In genomic region chr3:51359558-51360307, GRCm38 (mm10) we compare ENCODE assay signal across 7 mouse cellular contexts. TPM values are rescaled to one million over a fixed set of nuclear protein-coding genes. Genes with fewer than 3 reads are reported as not detected.
DNase-seq lines count a peak whose midpoint lies in the region; ATAC-seq and TF ChIP-seq lines count a peak whose summit lies in the region.

No protein-coding gene starts in this region.

- ATAC-seq in liver, embryonic 14.5 days (ENCODE audit: insufficient read depth) = no peak

- H3K27ac ChIP-seq in hindbrain, embryonic 10.5 days = no peak overlapping the region
- no peak overlapping the region for H3K27ac ChIP-seq in liver, embryonic 14.5 days

- 0 out of 2 replicates have a peak, but pooled peaks have one; percentile 2 for TF ChIP-seq EP300 in liver, embryonic 14.5 days (IDR thresholded peaks at IDR 0.05; ENCODE audit: low read depth)

- H3K9me3 ChIP-seq in hindbrain, embryonic 10.5 days = no peaks in the 10 kb centered on the region
- no peaks in the 10 kb centered on the region for H3K9me3 ChIP-seq in liver, embryonic 14.5 days (ENCODE audit: control insufficient read depth, low read length)

- H3K36me3 ChIP-seq in hindbrain, embryonic 10.5 days = no peaks in the 10 kb centered on the region
- H3K36me3 ChIP-seq in liver, embryonic 14.5 days (replicated peaks; ENCODE audit: control insufficient read depth, insufficient read depth, low read depth) = no peaks in the 10 kb centered on the region

- intact Hi-C loops in left cerebral cortex, postnatal 36 days (cut with DNase I) = no loop called here

- peak overlapping the region; percentile 59 for H3K4me3 ChIP-seq in hindbrain, embryonic 10.5 days
- peak overlapping the region; percentile 14 to 67 for H3K4me3 ChIP-seq in liver, embryonic 14.5 days (ENCODE audit: insufficient read depth in 1 of 2, low read depth in 2 of 2, low read length in 2 of 2)

- no peak for TF ChIP-seq CTCF in liver, embryonic 14.5 days (IDR thresholded peaks at IDR 0.05; ENCODE audit: low read depth)

- H3K9ac ChIP-seq in liver, embryonic 14.5 days (replicated peaks) = peak overlapping the region; percentile 13; the same call in 1 of the 2 replicates

- peaks cover 38% of the 10 kb centered on the region for H3K27me3 ChIP-seq in hindbrain, embryonic 10.5 days (ENCODE audit: insufficient read depth, poor library complexity, severe bottlenecking)
- no peaks in the 10 kb centered on the region for H3K27me3 ChIP-seq in liver, embryonic 14.5 days (ENCODE audit: control insufficient read depth, insufficient read depth, low read length)

- H3K4me1 ChIP-seq in hindbrain, embryonic 10.5 days (replicated peaks) = peaks cover 19% of the 10 kb centered on the region
- H3K4me1 ChIP-seq in liver, embryonic 14.5 days (replicated peaks; ENCODE audit: control insufficient read depth in 2 of 2, insufficient read depth in 2 of 2, low read length in 1 of 2) = peaks cover 12 to 26% of the 10 kb centered on the region in 2 experiments

- peak; percentile 11 to 41 for DNase-seq in thymus, postnatal 36 days
- no peak for DNase-seq in thymus, postnatal 0 days (ENCODE audit: low spot score)
- no peak for DNase-seq in hindbrain, embryonic 10.5 days (ENCODE audit: low spot score)
- no peak for DNase-seq in liver, embryonic 14.5 days (ENCODE audit: low read depth in 3 of 3, low spot score in 3 of 3)
- DNase-seq in urinary bladder, postnatal 14 days (ENCODE audit: low spot score) = no peak
- DNase-seq in adrenal gland, postnatal 4 days (ENCODE audit: low spot score in 2 of 2) = no peak
- no peak for DNase-seq in left cerebral cortex, postnatal 36 days (ENCODE audit: low spot score in 2 of 2)

- 16% methylated on average over 14 of the region's 14 CpGs for WGBS in hindbrain, embryonic 10.5 days
- WGBS in liver, embryonic 14.5 days (ENCODE audit: insufficient replicate concordance) = 24% methylated on average over 14 of the region's 14 CpGs

- H3K4me2 ChIP-seq in liver, embryonic 14.5 days (ENCODE audit: low read depth) = peak overlapping the region; percentile 95

RNA-seq across cellular contexts. Expression of gene Elf2, which starts 19.3 kb away (rescaled TPM):
- 80.8 and 86.1 TPM in 2 replicates for polyA plus RNA-seq in thymus, postnatal 0 days (2015; fragmentation: Nextera tagmentation; extraction: Ambion mirVana)
- polyA plus RNA-seq in hindbrain, embryonic 10.5 days (2016; fragmentation: Nextera tagmentation; extraction: Ambion mirVana) = 35.4 and 40.5 TPM in 2 replicates
- 14.8 and 20.7 TPM in 2 replicates for polyA plus RNA-seq in liver, embryonic 14.5 days (2012; rRNA removed)
- polyA plus RNA-seq in liver, embryonic 14.5 days (2014; fragmentation: Nextera tagmentation; extraction: Ambion mirVana) = 14.7 and 18.9 TPM in 2 replicates
- total RNA-seq in adrenal gland, postnatal 4 days (2021) = 100 to 1,000 TPM; 122 to 124 TPM
- 10 to 100 TPM; 40.6 to 45.1 TPM for total RNA-seq in left cerebral cortex, postnatal 36 days (2021)

RNA-seq across cellular contexts. Expression of gene Mgarp, which starts 36.8 kb away (rescaled TPM):
- polyA plus RNA-seq in thymus, postnatal 0 days (2015; fragmentation: Nextera tagmentation; extraction: Ambion mirVana) = 0.72 and 1.0 TPM in 2 replicates
- 7.5 and 11.8 TPM in 2 replicates for polyA plus RNA-seq in hindbrain, embryonic 10.5 days (2016; fragmentation: Nextera tagmentation; extraction: Ambion mirVana)
- 0.25 and 0.48 TPM in 2 replicates for polyA plus RNA-seq in liver, embryonic 14.5 days (2012; rRNA removed)
- 0.85 and 1.00 TPM in 2 replicates for polyA plus RNA-seq in liver, embryonic 14.5 days (2014; fragmentation: Nextera tagmentation; extraction: Ambion mirVana)
- total RNA-seq in adrenal gland, postnatal 4 days (2021) = 100 to 1,000 TPM; 477 to 530 TPM
- not detected for total RNA-seq in left cerebral cortex, postnatal 36 days (2021)

RNA-seq across cellular contexts. Expression of gene Ndufc1, which starts 49.1 kb away (rescaled TPM):
- 835 and 844 TPM in 2 replicates for polyA plus RNA-seq in thymus, postnatal 0 days (2015; fragmentation: Nextera tagmentation; extraction: Ambion mirVana)
- polyA plus RNA-seq in hindbrain, embryonic 10.5 days (2016; fragmentation: Nextera tagmentation; extraction: Ambion mirVana) = 675 and 776 TPM in 2 replicates
- polyA plus RNA-seq in liver, embryonic 14.5 days (2012; rRNA removed) = 53.0 and 150 TPM in 2 replicates
- 493 and 495 TPM in 2 replicates for polyA plus RNA-seq in liver, embryonic 14.5 days (2014; fragmentation: Nextera tagmentation; extraction: Ambion mirVana)
- total RNA-seq in adrenal gland, postnatal 4 days (2021) = 100 to 1,000 TPM; 492 to 529 TPM
- 100 to 1,000 TPM; 288 to 324 TPM for total RNA-seq in left cerebral cortex, postnatal 36 days (2021)

RNA-seq across cellular contexts. Expression of gene Naa15, which starts 55.2 kb away (rescaled TPM):
- 34.6 and 48.5 TPM in 2 replicates for polyA plus RNA-seq in thymus, postnatal 0 days (2015; fragmentation: Nextera tagmentation; extraction: Ambion mirVana)
- 53.2 and 64.6 TPM in 2 replicates for polyA plus RNA-seq in hindbrain, embryonic 10.5 days (2016; fragmentation: Nextera tagmentation; extraction: Ambion mirVana)
- polyA plus RNA-seq in liver, embryonic 14.5 days (2012; rRNA removed) = 7.3 and 12.9 TPM in 2 replicates
- polyA plus RNA-seq in liver, embryonic 14.5 days (2014; fragmentation: Nextera tagmentation; extraction: Ambion mirVana) = 13.3 and 17.3 TPM in 2 replicates
- 10 to 100 TPM; 56.8 to 63.5 TPM for total RNA-seq in adrenal gland, postnatal 4 days (2021)
- 10 to 100 TPM; 34.7 to 43.7 TPM for total RNA-seq in left cerebral cortex, postnatal 36 days (2021)

Comparison
In these comparisons a context has a peak if more than half of its experiments do, and no peak if none do; other contexts are left out.
1. DNase-seq: peak in thymus, postnatal 36 days (2 of 2); none in thymus, postnatal 0 days (single experiment), hindbrain, embryonic 10.5 days (single experiment), liver, embryonic 14.5 days (0 of 3), urinary bladder, postnatal 14 days (single experiment), adrenal gland, postnatal 4 days (0 of 2) and left cerebral cortex, postnatal 36 days (0 of 2).